Mouse (Mus musculus) small intestine, adult 2 months (tissue): ENCODE measurements around the gene Ankrd50.

Experiments
- CTCF ChIP-seq: fragments of 200-500 bp; IDR thresholded peaks from 2 replicates; pipeline ENCODE4 v1.5.1; 2012; ENCODE audit warnings: low read depth, mild to moderate bottlenecking, control low read depth, inconsistent platforms, low read length, moderate library complexity, mixed read lengths; ENCODE audit not compliant: insufficient replicate concordance, insufficient read length; ENCODE audit errors: extremely low read depth
- POLR2A ChIP-seq: fragments of 200-500 bp; IDR thresholded peaks from 2 replicates; pipeline ENCODE4 v1.6.1; 2012; ENCODE audit warnings: low read depth, mild to moderate bottlenecking, control low read depth, inconsistent platforms, low read length, moderate library complexity

GRCm38 (mm10) chr3:38471516-38471915, 13.1 kb downstream of the Ankrd50 start:
- TF ChIP-seq POLR2A (no peak), CTCF (no peak)
